Mouse (Mus musculus) CD4-positive, CD25-positive, alpha-beta regulatory T cell, adult 2 months (primary cell): ENCODE measurements around the gene Trim38.

Experiments used
- DNase-seq: peaks from one replicate; pipeline ENCODE4 v3.0.0-alpha.2; 2012; ENCODE audit warnings: low read depth, low spot score

Trim38 gene

DNA sequence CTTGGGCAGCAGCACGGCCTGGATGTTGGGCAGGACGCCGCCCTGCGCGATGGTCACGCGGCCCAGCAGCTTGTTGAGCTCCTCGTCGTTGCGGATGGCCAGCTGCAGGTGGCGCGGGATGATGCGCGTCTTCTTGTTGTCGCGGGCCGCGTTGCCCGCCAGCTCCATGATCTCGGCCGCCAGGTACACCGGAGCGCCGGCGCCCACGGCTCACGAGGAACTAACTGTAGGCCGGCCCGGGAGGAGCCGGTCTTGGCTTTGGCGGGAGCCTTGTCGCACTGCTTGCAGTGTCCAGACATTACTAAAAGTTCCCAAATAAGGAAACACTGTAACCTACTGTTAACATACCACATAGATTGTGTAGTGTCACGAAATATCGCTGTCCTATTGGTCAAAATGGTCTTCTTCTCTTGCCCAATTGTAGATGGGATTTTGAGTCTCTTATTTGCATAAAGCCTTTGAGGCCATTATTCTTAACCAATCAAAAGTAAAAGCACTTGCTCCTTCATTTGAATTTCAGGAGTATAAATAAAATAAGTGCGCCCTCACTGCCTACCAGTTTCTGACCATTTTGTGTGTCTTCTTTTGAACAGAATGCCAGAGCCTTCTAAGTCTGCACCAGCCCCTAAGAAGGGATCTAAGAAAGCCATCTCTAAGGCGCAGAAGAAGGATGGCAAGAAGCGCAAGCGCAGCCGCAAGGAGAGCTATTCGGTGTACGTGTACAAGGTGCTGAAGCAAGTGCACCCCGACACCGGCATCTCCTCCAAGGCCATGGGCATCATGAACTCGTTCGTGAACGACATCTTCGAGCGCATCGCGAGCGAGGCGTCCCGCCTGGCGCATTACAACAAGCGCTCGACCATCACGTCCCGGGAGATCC lies 23.3 kb upstream of the Trim38 start, which contains the start of gene Hist1h2bb:
Gene Hist1h2bb, plus strand, starts transcription at position 534 of the 880 bp plus-strand sequence.
- peak; percentile 87 for DNase-seq

DNA sequence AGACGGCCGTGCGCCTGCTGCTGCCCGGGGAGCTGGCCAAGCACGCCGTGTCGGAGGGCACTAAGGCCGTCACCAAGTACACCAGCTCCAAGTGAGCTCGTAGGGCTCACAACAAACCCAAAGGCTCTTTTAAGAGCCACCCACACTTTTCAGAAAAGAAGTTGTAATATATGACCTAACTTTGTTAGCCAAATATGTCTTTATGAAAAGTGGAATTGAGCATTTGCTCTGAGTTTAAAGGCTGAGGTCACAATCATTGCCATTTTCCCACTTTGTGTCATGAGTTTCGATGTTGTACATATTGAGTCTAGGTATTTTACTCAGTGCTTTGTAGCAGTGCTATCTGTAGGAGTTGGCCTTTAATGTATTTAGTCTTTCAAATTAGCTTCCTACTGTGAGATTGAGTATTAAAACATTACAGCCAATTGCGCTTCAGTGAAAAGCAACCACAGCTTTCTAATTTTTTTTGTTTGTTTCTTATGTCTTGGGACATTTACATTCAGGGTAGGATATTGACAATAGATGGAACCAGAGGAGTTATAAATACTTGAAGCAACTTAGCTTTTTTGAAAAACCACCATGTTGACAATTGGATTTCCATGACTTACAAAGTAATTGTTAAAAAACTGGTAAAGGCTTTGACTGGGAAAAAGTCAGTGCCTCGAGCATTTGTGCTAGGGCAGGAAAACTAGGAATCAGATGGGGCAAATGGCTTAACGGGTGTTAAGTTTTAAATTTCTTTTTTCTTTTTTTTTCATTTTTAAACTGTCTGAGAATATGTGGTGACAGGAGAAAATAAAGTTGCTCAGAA lies 22.4 kb upstream of the Trim38 start:
- peak; percentile 31 for DNase-seq

DNA sequence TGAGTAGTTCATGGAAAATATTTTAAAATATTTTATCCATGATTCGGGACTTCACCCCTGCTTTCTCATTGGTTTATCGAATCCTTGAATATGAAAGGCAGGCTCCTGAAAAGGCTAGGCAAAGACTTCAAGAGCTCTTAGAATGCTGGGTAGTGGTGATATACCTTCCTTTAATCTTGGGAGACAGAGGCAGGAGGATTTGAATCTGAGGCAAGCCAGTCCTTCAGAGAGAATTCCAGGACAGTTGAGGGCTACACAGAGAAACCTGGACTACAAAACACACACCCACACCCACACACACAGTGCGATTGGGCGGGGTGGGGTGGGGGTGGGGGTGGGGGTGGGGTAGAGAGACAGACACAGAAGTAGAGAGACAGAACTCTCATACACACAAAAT lies 21.8 kb upstream of the Trim38 start:
- no peak for DNase-seq

DNA sequence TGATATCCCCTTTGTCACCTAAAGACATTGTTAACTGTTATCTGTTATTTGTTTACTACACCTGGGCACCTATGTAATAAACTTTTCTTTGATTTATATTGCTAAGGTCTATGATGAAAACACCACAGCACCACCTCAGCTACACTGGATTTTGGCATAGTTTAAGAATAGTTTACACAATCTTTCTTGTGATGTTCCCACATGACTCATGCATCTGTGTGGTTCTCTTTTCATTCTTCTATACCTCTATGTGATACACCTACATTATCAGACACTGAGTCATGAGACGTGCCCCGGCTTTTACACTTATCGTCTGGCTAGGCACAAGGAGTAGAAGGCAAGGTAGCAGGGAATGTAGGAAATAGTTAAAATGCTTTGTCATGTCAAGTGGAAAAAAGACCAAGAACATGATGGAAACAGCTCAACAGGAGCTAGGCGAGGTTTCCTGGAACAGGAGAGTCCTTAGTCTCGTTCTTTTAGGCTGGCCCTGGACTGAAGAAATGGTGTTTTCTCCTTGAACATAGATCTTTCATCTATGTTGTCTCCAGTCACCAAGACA lies 20.1 kb upstream of the Trim38 start:
- DNase-seq, result no peak

DNA sequence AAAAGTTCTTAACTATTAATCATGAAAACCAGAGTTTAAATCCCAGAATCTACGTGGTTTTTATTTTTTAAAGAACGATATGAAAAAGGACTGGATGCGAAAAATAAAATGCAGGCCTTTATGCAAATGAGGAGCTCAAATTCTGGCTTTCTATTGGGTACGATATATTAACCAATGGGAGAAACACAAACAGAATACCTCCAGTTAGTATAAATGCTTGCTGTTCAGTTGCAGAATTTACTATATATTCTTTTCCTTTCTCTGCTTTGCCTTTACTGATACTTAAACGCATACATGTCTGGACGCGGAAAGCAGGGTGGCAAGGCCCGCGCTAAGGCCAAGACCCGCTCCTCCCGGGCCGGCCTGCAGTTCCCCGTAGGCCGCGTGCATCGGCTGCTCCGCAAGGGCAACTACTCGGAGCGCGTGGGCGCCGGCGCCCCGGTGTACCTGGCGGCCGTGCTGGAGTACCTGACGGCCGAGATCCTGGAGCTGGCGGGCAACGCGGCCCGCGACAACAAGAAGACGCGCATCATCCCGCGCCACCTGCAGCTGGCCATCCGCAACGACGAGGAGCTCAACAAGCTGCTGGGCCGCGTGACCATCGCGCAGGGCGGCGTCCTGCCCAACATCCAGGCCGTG lies 18.8 kb upstream of the Trim38 start, which contains the start of gene Hist1h2ab:
Gene Hist1h2ab, plus strand, starts transcription at position 288 of the 639 bp plus-strand sequence.
- peak; percentile 66 for DNase-seq

DNA sequence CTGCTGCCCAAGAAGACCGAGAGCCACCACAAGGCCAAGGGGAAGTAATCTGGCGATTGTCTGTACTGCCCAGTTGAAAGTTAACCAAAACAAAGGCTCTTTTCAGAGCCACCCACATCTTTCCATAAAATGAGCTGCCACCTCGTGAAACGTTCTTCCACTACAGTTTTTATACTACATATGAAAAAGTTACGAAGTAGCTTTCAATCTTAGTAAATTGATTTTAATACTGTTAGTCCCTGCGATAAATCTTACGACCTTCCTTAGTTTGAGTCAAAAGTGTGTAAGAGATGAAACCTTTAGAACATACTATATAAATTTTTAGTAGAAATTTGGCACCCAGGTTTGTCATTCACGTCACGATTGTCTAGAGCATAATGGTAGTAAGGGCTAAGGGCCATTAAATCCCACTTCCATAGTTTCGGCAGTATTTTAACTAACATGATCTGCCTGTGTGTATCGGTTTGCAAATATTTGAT lies 18.2 kb upstream of the Trim38 start:
- DNase-seq, result peak; percentile 29

DNA sequence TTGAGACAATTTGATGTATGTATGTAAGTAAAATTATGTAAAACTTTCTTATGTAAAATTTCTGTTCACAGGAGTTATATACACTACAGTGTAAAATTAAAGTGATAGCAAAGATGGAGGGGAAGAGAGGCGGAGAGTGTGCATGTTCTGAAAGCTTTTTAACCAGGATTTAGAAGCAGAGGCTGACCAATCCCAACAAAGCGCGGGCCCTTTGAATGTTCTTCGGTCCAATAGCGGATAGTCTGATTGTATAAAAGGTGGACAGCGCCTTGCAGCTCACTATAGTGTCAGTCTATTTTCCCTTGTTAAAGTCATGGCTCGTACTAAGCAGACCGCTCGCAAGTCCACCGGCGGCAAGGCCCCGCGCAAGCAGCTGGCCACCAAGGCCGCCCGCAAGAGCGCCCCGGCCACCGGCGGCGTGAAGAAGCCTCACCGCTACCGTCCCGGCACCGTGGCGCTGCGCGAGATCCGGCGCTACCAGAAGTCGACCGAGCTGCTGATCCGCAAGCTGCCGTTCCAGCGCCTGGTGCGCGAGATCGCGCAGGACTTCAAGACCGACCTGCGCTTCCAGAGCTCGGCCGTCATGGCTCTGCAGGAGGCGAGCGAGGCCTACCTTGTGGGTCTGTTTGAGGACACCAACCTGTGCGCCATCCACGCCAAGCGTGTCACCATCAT lies 17.5 kb upstream of the Trim38 start, which contains the start of gene Hist1h3b:
Gene Hist1h3b, plus strand, starts transcription at position 201 of the 675 bp plus-strand sequence.
- DNase-seq, result peak; percentile 85

DNA sequence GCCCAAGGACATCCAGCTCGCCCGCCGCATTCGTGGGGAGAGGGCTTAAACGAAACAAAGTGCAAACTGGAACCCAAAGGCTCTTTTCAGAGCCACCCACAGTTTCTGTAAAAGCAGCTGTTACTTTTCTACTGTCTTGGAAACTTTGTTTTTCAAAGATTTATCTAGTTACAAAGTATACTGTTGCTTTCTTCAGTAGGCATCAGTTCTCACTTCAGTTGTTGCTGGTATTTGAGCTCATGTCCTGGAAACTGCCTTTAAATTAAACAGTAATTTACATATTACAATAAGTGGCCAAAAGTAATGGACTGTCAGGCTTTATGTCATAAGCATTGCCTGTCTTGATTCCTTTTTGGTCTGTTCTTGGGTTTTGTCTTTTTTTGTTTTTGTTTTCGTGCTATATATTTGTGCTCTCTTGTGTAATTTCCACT lies 17.0 kb upstream of the Trim38 start:
- no peak for DNase-seq

DNA sequence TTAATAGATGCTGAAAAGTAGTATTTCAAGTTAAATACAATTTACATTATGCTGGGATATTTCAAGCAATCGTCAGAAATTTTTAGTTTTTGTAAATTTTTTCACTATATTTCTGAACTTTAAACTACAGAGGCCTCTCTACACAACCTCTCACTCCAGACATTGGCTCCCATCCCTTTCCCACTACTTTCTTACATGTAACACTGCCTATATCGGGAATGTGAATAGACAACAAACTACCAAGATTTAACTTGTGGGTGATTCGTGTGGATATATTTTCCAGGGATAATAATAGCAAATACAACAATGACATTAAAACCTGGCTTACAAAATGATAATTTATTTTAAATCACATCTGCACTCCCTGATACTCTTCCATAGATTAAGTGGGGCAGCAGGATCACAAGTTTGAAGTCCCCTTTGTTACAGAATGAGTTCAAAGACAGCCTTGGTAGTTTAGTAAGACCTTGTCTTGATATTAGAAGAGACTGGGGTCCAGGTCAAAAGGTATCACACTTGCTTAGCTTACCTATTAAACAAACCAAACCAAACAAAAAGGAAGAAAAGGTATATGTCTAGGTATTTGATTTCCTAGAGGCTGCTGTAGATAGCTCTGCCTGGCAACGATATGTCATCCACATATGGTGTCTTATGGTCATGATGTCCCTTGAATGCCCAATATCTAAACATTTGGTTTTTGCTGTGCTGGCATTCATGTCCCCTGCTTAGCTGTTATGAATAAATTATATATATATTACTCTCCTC lies 16.2 kb upstream of the Trim38 start:
- no peak for DNase-seq

DNA sequence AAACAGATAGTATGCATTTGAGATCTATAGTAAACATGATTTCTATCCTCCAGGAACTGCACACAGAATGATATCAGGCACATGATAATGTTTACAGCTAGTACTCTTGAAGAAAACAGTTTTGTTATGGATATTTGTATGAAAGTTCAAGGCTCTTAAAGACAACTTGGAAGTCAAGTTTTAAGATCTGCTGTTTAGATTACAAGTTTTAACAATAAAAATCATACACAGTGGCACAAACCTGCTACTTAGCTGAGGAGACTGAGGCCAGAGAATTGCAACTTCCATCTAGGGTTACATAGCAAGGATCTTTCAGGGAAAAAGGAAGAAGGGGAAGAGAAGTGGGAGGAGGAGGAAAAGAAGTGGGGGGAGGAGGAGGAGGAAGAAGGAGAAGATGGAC lies 14.7 kb upstream of the Trim38 start:
- no peak for DNase-seq

DNA sequence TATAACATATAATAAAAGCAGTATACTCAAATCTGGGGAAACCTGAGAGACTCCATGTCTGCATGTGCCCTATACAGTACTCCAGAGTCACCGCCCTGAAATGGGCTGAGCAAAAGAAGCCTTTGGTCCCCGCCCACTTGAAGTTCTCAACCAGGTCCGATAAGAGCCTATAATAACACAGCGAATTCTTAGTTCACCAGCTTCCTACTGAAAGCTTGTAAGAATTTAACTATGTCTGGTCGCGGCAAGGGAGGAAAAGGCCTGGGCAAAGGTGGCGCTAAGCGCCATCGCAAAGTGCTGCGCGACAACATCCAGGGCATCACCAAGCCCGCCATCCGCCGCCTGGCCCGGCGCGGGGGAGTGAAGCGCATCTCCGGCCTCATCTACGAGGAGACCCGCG lies 12.9 kb upstream of the Trim38 start, which contains the start of gene Hist1h4b:
Gene Hist1h4b, plus strand, starts transcription at position 224 of the 400 bp plus-strand sequence.
- peak; percentile 92 for DNase-seq

DNA sequence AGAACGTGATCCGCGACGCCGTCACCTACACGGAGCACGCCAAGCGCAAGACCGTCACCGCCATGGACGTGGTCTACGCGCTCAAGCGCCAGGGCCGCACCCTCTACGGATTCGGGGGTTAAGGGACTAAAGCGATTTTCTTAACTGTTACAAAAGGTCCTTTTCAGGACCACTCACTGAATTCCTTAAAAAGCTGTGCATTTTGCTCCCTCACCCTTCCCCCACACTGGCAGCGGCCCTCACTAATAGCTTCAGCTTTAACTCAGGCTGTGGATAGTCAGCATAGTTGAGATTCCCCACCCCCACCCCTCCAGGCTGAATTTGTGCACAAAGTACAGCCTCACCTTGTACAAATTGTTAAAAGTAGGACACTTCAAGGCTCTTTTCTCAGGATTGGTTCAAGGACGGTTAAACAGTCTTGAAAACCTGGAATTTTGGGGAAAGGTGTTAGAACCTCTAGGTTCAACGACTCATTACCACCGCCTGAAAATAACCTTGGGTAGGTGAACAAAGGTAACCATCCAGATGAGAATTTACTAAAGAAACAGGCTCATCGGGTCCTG lies 12.4 kb upstream of the Trim38 start:
- DNase-seq, result peak; percentile 47

DNA sequence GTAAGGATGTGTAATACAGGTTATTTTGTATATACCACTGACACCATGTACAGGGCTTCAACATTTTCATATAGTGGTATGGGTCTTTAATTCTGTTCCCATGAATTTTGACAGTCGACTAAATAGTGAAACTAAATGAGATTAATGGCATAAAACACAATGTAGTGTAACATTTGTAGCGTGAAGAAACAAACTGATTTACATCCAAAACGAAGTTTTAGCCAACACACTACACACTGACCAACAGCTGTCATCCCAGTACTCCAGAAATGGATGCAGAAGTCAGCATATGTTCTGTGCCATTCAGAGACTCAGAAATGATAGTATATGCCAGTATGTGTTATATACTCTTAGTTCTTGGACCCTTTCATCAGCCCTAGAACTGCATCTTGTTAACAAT lies 11.8 kb upstream of the Trim38 start:
- no peak for DNase-seq

DNA sequence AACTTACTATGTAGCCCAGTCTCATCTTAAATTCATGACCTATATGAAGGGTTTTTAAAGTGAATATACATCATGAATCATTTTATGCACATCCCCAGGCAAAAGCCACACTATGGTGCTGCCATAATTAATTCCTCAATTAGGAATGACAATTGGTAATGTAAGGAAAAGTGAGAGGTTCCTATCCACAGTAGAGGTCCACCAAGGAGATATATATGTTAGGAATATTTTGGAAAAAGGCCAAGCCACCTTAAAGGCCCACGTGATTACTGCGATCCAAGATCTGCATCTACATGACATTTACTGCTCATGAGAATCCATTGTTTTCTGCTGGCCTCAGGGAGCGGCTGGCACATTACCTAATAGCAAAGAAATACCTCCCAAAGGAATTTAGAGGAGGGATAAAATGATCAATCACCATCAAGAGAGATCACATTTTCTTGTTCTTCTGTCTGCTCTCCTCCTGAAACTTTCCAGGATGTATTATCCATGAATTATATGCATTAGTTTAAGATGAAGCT lies 10.4 kb upstream of the Trim38 start:
- DNase-seq, result no peak

DNA sequence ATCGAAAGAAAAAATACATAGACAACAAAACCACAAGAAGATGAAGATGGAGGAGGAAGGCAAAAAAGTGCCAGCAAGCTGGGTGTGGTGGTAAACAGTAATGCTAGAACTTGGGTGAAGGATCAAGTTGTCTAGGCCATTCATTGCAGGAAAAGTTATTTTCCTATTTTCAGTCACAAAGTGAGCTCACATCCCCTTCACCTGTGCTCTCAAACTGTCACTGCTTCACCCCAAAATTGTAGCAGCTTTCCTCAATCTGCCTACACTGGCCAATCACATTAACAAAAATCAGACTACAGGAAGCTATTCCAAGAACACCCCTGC lies 9.8 kb upstream of the Trim38 start:
- no peak for DNase-seq

DNA sequence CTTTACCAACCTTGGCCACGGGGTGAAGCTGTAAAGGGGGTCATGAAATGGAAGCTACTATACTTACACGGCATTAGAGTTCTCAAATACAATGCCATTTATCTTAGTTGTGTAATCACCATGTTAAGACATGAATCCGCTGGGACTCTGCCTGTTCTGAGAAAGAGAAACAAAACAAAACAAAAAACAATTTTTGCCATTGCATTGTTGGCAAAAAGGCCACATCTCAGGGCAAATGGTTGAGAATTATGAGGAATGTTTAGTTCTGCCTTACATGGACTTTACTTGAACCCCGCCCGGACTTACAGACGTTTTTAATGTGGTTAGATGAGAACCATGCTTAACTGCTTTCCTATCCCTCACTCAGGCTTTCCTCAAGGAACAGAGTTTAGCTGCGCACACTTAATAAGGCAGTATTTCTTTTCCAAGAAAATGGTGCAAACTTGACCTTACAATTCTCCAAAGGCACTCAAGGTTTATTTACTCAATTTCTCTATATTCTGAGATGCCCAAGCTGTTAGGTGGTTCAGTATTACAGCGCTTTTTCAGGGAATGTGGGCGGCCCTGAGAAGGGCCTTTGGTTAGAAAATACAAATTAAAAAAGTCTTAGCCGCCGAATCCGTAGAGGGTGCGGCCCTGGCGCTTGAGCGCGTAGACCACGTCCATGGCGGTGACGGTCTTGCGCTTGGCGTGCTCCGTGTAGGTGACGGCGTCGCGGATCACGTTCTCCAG lies 9.3 kb upstream of the Trim38 start:
- DNase-seq, result peak; percentile 53

DNA sequence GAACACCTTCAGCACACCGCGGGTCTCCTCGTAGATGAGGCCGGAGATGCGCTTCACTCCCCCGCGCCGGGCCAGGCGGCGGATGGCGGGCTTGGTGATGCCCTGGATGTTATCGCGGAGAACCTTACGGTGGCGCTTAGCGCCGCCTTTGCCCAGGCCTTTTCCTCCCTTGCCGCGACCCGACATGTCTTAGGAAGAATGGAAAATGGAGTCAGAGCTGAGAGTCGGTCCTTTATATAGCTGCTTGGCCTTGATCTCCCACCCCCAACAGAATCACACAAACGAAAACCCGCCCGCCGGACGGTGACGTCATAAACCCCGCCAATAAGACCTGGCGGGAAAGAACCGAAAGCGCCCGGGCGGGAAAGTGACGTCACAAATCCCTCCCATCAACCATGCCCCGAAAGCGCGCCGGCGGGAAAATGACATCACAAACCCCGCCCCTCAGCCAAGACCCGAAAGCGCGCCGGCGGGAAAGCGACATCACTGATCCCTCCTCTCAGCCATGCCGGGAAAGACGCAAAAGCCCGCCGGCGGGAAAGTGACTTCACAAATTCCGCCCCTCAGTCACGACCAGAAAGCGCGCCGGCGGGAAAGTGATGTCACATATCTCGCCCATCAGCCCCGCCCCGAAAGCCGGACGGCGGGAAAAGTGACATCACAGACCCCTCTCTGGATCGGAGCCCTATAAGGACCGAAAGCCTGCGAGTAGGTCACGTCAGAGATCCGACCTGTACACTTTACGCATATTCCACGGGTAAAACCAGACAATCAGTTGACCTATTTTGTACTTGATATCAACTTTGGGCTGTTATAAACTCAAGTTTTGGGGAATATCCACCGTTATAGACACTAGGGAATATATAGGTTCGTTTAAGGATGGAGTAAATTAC lies 8.5 kb upstream of the Trim38 start, which contains the start of gene Hist1h4a:
Gene Hist1h4a, minus strand, starts transcription at position 259 of the 893 bp plus-strand sequence.
- peak; percentile 99 for DNase-seq
